Mouse (Mus musculus) hindbrain, embryonic 11.5 days (tissue): ENCODE results near the gene Hist1h4d. TPM values are rescaled to one million over a fixed set of nuclear protein-coding genes. Genes with fewer than 3 reads are reported as not detected.
"Not testable (repeated sequence)": the region's sequence is repeated elsewhere in the genome, so short reads cannot be mapped to it uniquely, and the experiment has no call there.

Experiments
- ATAC-seq: fragments of 200-750 bp; cut with Nextera tagmentation; 2 replicates; pipeline ENCODE4 v1.8.0; 2017; ENCODE audit warnings: mild to moderate bottlenecking, moderate TSS enrichment, moderate library complexity; ENCODE audit not compliant: low FRiP score
- DNase-seq: peaks from one replicate; pipeline ENCODE4 v3.0.0-alpha.2; 2015; ENCODE audit warnings: low spot score
- H3K27ac ChIP-seq: fragments of 300-500 bp; sonication (generic); 2 replicates; pipeline ENCODE4 v1.5.1; 2014; ENCODE audit warnings: mild to moderate bottlenecking, low read depth, low read length
- H3K27me3 ChIP-seq: fragments of 300-500 bp; sonication (generic); 2 replicates; pipeline ENCODE4 v1.6.1; 2014; ENCODE audit warnings: mild to moderate bottlenecking, low read length, moderate library complexity, mixed read lengths; ENCODE audit not compliant: control insufficient read depth, insufficient read depth
- H3K36me3 ChIP-seq: fragments of 300-500 bp; sonication (generic); 2 replicates; pipeline ENCODE4 v1.6.1; 2014; ENCODE audit warnings: mild to moderate bottlenecking, low read length, moderate library complexity, mixed read lengths; ENCODE audit not compliant: control insufficient read depth, insufficient read depth
- H3K4me1 ChIP-seq: fragments of 300-500 bp; sonication (generic); replicated peaks from 2 replicates; pipeline ENCODE4 v1.6.1; 2014; ENCODE audit warnings: low read length, mixed read lengths; ENCODE audit not compliant: control insufficient read depth, insufficient read depth
- H3K4me2 ChIP-seq: fragments of 300-500 bp; sonication (generic); replicated peaks from 2 replicates; pipeline ENCODE4 v1.6.1; 2014; ENCODE audit warnings: mild to moderate bottlenecking, low read depth, low read length
- H3K4me3 ChIP-seq: fragments of 300-500 bp; sonication (generic); 2 replicates; pipeline ENCODE4 v1.5.1; 2014; ENCODE audit warnings: low read depth, low read length
- H3K9ac ChIP-seq: fragments of 300-500 bp; sonication (generic); 2 replicates; pipeline ENCODE4 v1.6.1; 2014; ENCODE audit warnings: low read depth, low read length
- H3K9me3 ChIP-seq: fragments of 300-500 bp; sonication (generic); 2 replicates; pipeline ENCODE4 v1.6.1; 2016; ENCODE audit warnings: low read length; ENCODE audit not compliant: control insufficient read depth
- WGBS: fragments of 180-500 bp; shearing (Covaris S2); extraction: QIAGEN DNeasy Blood & Tissue Kit; methylation state at CpG from one replicate; pipeline ENCODE4 v1.1.7; 2014; 5-methylcytosine and 5-hydroxymethylcytosine counted together
- polyA plus RNA-seq: library from polyadenylated mRNA; unstranded; fragments of >200 nt; fragmentation: Nextera tagmentation; extraction: Ambion mirVana; gene quantifications from 2 replicates; pipeline ENCODE4 v1.2.1, GENCODE M21; 2014

Gene Hist1h4d
- polyA plus RNA-seq, 1 experiment from 2014 or later = 95.9 TPM

DNA sequence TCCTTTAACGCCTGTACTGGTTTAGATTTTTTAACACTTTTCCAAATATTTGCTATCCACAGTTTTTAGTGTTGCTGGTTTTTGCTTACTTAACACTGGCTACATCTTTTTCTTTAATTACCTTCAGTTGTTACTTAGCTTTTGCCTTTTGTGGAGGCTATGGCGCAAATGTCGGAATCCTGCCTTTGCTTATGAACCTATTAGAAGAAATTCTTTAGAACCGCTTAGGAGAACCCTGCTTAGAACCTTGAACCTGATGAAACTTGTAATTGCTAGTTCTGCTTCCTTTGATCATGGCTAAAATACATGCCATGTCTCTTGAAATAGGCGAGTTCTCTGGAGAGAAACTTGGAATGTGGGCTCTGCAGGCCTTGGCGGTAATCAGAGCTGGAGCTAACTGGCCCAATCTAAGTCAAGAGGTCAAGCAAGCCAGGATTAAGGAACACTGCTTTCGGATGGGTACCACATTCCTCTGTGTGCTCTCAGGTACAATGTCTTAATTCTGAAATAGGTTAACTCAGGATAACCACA, 5.0 kb upstream of the Hist1h4d start:
- 2% methylated on average over 7 of the region's 7 CpGs for WGBS
- Histone ChIP-seq H3K9me3 (no peaks in the 10 kb centered on the region), H3K9ac (peak overlapping the region; percentile 65), H3K36me3 (no peaks in the 10 kb centered on the region), H3K4me2 (peak overlapping the region; percentile 66), H3K27ac (peak overlapping the region; percentile 77), H3K27me3 (no peaks in the 10 kb centered on the region), H3K4me3 (peak overlapping the region; percentile 41), H3K4me1 (peaks cover 2% of the 10 kb centered on the region; the same call in 1 of the 2 replicates)
- ATAC-seq (no peak), DNase-seq (peak; percentile 56)

DNA sequence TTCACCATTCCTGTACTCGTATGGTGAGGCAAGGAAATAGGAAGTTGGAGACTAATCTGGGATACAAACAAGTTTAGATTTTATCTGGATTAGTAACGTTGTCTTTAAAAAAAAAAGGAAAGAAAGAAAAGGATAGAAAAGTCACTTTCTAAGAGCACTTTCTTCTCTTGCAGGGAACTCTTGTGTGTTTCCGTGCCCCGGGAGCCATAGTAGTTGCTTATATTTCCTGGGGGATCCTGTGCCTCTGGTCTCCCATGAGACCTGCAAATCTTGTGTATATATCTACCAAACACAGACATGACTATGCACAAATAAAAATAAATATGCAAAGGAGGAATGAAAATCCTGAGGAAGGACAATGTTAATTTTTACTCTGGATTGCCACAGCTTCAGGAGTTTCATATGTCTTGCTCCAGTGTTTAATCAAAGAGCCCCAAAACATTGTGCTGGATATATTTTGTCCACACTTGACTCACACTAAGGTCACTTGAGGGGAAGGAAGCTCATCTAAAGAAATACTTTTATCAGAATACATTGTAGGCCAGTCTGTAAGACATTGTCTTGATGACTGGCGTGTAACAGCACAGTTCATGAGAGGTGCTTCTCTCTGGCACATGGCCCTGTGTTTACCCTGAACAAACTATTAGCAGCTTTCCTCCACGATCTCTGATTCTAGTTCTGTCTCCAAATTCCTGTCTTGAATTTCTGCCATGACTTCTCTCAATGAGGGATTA, 4.3 kb upstream of the Hist1h4d start:
- peak overlapping the region; percentile 66 for H3K4me2 ChIP-seq
- no peaks in the 10 kb centered on the region for H3K36me3 ChIP-seq
- peaks cover 2% of the 10 kb centered on the region; the same call in 1 of the 2 replicates for H3K4me1 ChIP-seq
- H3K9ac ChIP-seq = peak overlapping the region; percentile 65
- peak overlapping the region; percentile 77 for H3K27ac ChIP-seq
- H3K4me3 ChIP-seq = peak overlapping the region; percentile 41
- H3K27me3 ChIP-seq = no peaks in the 10 kb centered on the region
- WGBS = 47% methylated on average over 6 of the region's 6 CpGs
- ATAC-seq (no peak), DNase-seq (peak; percentile 37)
- H3K9me3 ChIP-seq = no peaks in the 10 kb centered on the region

DNA sequence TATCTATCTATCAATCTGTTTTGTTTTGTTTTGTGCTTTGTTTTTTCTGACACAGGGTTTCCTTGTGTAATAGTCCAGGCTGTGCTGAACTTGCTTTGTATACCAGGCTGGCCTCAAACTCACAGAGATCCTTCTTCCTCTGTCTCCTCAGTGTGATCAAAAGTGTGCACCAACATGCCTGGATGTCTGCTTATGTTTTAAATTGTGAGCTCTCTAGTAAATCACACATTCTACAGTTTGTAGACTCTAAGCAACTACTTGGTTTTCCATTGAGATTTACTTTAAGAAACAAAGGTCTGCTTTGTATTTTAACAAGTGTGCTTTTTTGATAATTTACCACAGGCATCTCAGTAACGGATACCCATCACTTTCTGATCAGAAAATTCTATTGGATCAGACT, 3.6 kb upstream of the Hist1h4d start:
- Histone ChIP-seq H3K4me3 (no peak overlapping the region), H3K27me3 (no peaks in the 10 kb centered on the region), H3K9me3 (no peaks in the 10 kb centered on the region), H3K9ac (no peak overlapping the region), H3K4me2 (no peak overlapping the region), H3K27ac (0 out of 2 replicates have a peak overlapping the region, but pooled peaks have one; percentile 24), H3K36me3 (no peaks in the 10 kb centered on the region), H3K4me1 (peaks cover 2% of the 10 kb centered on the region; the same call in 1 of the 2 replicates)
- 87% methylated on average over 1 of the region's 1 CpGs for WGBS
- DNase-seq = no peak
- ATAC-seq = no peak

DNA sequence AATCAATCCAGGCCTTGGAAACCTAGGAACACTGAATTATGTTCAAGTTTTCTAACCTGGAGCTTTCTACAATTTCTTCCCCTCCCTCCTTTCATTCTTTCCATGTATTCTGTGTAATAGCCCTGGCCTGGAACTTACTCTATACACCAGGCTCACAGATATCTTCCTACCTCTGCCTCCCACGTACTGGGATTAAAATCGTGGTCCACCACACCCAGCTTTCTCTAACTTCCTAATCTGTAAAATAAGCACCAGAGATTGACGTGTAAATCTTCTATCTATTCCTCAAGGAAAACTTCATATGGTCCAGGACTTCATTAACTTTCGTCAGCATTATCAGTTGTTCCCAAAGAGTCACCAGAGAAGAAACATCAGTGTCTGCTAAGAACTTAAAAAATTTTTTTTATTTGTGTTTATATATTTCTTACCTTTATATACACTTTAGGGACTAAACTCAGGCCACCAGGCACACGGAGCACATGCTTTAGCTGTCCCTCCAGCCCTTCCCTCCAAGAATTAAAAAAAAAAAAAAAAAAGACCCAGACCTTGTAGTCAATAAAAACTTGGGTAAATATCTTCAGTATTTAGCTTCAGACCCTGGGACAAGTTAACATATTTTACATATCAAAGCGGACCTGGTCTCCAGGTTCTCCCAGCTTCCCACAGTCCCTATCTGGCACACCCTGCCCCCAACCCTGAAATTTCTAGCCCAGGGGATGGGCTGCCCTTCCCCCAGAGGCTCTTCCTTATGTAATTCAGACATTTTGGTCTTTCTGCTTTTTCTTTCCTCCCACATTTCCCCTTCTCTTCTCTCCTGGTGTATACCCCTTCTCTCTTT, 1.0 kb downstream of the Hist1h4d start:
- H3K9ac ChIP-seq = peak overlapping the region; percentile 63
- peak overlapping the region; percentile 83 for H3K4me2 ChIP-seq
- H3K36me3 ChIP-seq = no peaks in the 10 kb centered on the region
- H3K27ac ChIP-seq = peak overlapping the region; percentile 88
- peak; percentile 49 for DNase-seq
- no peak for ATAC-seq
- no peaks in the 10 kb centered on the region for H3K27me3 ChIP-seq
- peaks cover 3% of the 10 kb centered on the region; the same call in 1 of the 2 replicates for H3K4me1 ChIP-seq
- 5% methylated on average over 6 of the region's 6 CpGs for WGBS
- H3K9me3 ChIP-seq = no peaks in the 10 kb centered on the region
- H3K4me3 ChIP-seq = peak overlapping the region; percentile 44

DNA sequence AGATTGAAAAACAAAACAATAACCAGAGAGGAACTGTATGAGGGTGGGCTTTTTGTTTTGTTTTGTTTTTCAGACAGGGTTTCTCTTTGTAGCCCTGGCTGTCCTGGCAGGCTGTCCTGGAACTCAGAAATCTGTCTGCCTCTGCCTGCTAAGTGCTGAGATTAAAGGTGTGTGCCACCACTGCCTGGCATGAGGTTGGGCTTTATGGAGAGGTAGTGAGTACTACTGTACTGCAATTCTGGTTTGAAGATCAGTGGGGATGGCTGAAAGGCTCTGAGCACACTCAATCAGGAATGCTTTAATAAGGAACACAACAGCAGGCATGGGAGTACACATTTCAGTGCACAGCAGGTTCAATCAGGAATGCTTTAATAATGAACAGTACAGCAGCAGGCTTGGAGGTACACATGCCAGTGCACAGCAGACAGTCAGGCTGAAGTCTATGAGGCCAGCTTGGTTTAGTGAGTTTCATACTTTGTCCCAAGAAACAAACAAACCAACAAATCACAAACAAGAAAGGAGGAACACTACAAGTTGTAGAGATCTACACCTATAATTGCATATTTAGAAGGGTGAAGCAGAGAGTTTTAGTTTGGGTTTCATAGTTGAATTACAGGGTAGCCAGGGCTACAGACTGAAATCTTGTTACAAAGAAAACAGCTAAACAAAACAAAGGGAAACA, 2.1 kb downstream of the Hist1h4d start:
- Histone ChIP-seq H3K9me3 (no peaks in the 10 kb centered on the region), H3K4me3 (no peak overlapping the region), H3K9ac (no peak overlapping the region), H3K27me3 (no peaks in the 10 kb centered on the region), H3K36me3 (no peaks in the 10 kb centered on the region), H3K4me2 (no peak overlapping the region), H3K4me1 (peaks cover 3% of the 10 kb centered on the region; the same call in 1 of the 2 replicates), H3K27ac (peak overlapping the region; percentile 75)
- no peak for ATAC-seq
- DNase-seq = no peak

DNA sequence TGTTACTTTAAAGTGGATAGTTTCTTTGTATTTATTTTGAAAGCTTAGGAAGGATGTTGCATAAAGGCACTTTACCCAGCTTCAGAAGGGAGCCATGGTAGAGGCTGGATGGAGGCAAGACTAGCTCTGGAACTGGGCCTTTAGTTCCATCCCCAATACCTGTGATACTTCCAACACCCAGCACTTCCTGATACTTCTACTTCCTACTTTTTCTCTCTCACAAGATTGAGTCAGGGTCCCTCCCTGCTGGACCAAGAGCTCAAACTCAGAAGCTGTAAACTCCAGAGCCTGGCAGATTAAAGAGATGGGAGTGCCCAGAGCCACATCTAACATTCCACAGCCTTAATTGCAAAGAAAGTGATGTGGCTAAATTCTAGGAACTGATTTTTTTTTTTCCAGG, 2.9 kb downstream of the Hist1h4d start:
- H3K9me3 ChIP-seq = no peaks in the 10 kb centered on the region
- H3K4me2 ChIP-seq = peak overlapping the region; percentile 70
- H3K27ac ChIP-seq = peak overlapping the region; percentile 96
- no peaks in the 10 kb centered on the region for H3K36me3 ChIP-seq
- H3K9ac ChIP-seq = peak overlapping the region; percentile 84
- peaks cover 3% of the 10 kb centered on the region; the same call in 1 of the 2 replicates for H3K4me1 ChIP-seq
- no peaks in the 10 kb centered on the region for H3K27me3 ChIP-seq
- ATAC-seq (no peak), DNase-seq (no peak)
- H3K4me3 ChIP-seq = peak overlapping the region; percentile 42; the same call in 1 of the 2 replicates

DNA sequence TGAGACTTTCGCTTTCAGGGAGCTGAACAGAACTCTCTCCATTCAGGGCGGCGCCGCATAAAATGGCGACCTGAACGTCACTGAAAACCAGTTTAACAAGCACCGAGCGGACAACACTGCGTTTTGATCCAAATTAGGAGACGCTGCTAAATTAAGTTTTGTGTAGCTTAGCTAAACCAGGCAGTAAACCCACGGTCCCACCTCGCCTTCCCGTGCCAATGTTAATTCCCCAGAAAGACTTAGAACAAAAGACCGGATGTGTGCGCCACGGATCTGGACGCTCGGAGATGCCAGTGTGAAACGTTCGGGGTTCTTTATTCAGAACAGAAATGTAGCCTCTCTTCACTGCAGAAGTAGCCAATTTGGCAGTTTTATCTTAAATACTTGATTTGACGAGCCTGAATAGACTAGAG, 3.6 kb downstream of the Hist1h4d start:
- DNase-seq = peak; percentile 80
- WGBS = under 1% methylated on average over 21 of the region's 21 CpGs
- ATAC-seq = 0 out of 2 replicates have a peak, but pooled peaks have one; percentile 7
- peak overlapping the region; percentile 96 for H3K27ac ChIP-seq
- H3K4me2 ChIP-seq = peak overlapping the region; percentile 70
- no peaks in the 10 kb centered on the region for H3K36me3 ChIP-seq
- peak overlapping the region; percentile 84 for H3K9ac ChIP-seq
- peak overlapping the region; percentile 42 for H3K4me3 ChIP-seq
- peaks cover 3% of the 10 kb centered on the region; the same call in 1 of the 2 replicates for H3K4me1 ChIP-seq
- no peaks in the 10 kb centered on the region for H3K27me3 ChIP-seq
- H3K9me3 ChIP-seq = no peaks in the 10 kb centered on the region

DNA sequence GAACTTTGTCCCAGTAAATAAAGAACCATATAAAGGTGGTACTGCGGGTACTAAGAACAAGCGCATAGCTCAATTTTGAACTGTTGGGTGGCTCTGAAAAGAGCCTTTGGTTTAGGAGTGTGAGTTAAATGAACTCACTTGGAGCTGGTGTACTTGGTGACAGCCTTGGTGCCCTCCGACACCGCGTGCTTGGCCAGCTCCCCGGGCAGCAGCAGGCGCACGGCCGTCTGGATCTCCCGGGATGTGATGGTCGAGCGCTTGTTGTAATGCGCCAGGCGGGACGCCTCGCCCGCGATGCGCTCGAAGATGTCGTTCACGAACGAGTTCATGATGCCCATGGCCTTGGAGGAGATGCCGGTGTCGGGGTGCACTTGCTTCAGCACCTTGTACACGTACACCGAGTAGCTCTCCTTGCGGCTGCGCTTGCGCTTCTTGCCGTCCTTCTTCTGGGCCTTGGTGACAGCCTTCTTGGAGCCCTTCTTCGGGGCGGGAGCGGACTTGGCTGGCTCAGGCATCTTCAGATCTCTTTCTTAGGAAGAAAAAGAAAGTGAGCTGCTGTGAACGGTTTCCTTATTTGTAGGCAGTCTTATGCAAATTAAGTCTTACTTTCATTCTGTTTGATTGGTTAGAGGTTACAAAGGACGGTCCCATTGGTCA, 4.2 kb downstream of the Hist1h4d start:
- not testable (repeated sequence) for H3K4me1 ChIP-seq, H3K9me3 ChIP-seq, H3K27me3 ChIP-seq, H3K36me3 ChIP-seq
- under 1% methylated on average over 20 of the region's 36 CpGs for WGBS
- peak overlapping the region; percentile 42 for H3K4me3 ChIP-seq
- H3K9ac ChIP-seq = peak overlapping the region; percentile 84
- H3K4me2 ChIP-seq = peak overlapping the region; percentile 70
- DNase-seq (peak; percentile 87), ATAC-seq (peak; percentile 91)
- H3K27ac ChIP-seq = peak overlapping the region; percentile 96
